Mouse (Mus musculus) heart, adult 2 months (tissue): ENCODE results near the gene Actb.

Experiments
- EP300 ChIP-seq: fragments of 200-500 bp; IDR thresholded peaks from 2 replicates; pipeline ENCODE4 v1.6.1; 2011; ENCODE audit warnings: low read depth, low read length, control low read depth; ENCODE audit not compliant: insufficient read depth
- POLR2A ChIP-seq: fragments of 200-500 bp; IDR thresholded peaks from 2 replicates; pipeline ENCODE4 v1.6.1; 2011; ENCODE audit warnings: mild to moderate bottlenecking, low read depth, low read length, control low read depth; ENCODE audit not compliant: insufficient read depth

GRCm38 (mm10) chr5:142932731-142933130 lies 26.2 kb upstream of the Actb start:
- TF ChIP-seq POLR2A, result no peak
- no peak for TF ChIP-seq EP300
